Mouse (Mus musculus) neural tube, embryonic 11.5 days (tissue): ENCODE data around the gene Limd1. TPM values are rescaled to one million over a fixed set of nuclear protein-coding genes. Genes with fewer than 3 reads are reported as not detected.
A peak's percentile ranks its signal among the peaks of the same experiment; 100 is the strongest.

ENCODE experiments used
- ATAC-seq: fragments of 200-750 bp; cut with Nextera tagmentation; 2 replicates; pipeline ENCODE4 v1.8.0; 2017; ENCODE audit warnings: moderate number of reproducible peaks, mild to moderate bottlenecking, moderate TSS enrichment, moderate library complexity; ENCODE audit not compliant: insufficient read depth, low FRiP score, low TSS enrichment
- DNase-seq: peaks from one replicate; pipeline ENCODE4 v3.0.0-alpha.2; 2015; ENCODE audit warnings: low spot score
- H3K27ac ChIP-seq: fragments of 300-500 bp; sonication (generic); 2 replicates; pipeline ENCODE4 v1.5.1; 2014; ENCODE audit warnings: low read depth, mild to moderate bottlenecking, low read length
- H3K27me3 ChIP-seq: fragments of 300-500 bp; sonication (generic); 2 replicates; pipeline ENCODE4 v1.6.1; 2014; ENCODE audit warnings: mild to moderate bottlenecking, low read length, mixed read lengths; ENCODE audit not compliant: control insufficient read depth, insufficient read depth
- H3K36me3 ChIP-seq: fragments of 300-500 bp; sonication (generic); 2 replicates; pipeline ENCODE4 v1.6.1; 2014; ENCODE audit warnings: mild to moderate bottlenecking, low read length, moderate library complexity, mixed read lengths; ENCODE audit not compliant: control insufficient read depth, insufficient read depth
- H3K4me1 ChIP-seq: fragments of 300-500 bp; sonication (generic); 2 replicates; pipeline ENCODE4 v1.6.1; 2014; ENCODE audit warnings: low read length, mixed read lengths; ENCODE audit not compliant: control insufficient read depth, insufficient read depth
- H3K4me2 ChIP-seq: fragments of 300-500 bp; sonication (generic); 2 replicates; pipeline ENCODE4 v1.6.1; 2014; ENCODE audit warnings: low read depth, mild to moderate bottlenecking, moderate library complexity
- H3K4me3 ChIP-seq: fragments of 300-500 bp; sonication (generic); 2 replicates; pipeline ENCODE4 v1.5.1; 2014; ENCODE audit warnings: low read depth, low read length
- H3K9ac ChIP-seq: fragments of 300-500 bp; sonication (generic); 2 replicates; pipeline ENCODE4 v1.6.1; 2014; ENCODE audit warnings: mild to moderate bottlenecking, low read length
- H3K9me3 ChIP-seq: fragments of 300-500 bp; sonication (generic); 2 replicates; pipeline ENCODE4 v1.6.1; 2016; ENCODE audit warnings: low read length; ENCODE audit not compliant: control insufficient read depth
- WGBS: fragments of 180-500 bp; shearing (Covaris S2); extraction: QIAGEN DNeasy Blood & Tissue Kit; methylation state at CpG from one replicate; pipeline ENCODE4 v1.1.7; 2014; 5-methylcytosine and 5-hydroxymethylcytosine counted together
- polyA plus RNA-seq: library from polyadenylated mRNA; unstranded; fragments of >200 nt; fragmentation: Nextera tagmentation; extraction: Ambion mirVana; gene quantifications from 2 replicates; pipeline ENCODE4 v1.2.1, GENCODE M21; 2014

The Limd1 gene
- polyA plus RNA-seq, 1 experiment from 2014 or later: 52.4 TPM

GRCm38 (mm10) chr9:123529392-123530157 lies 51.1 kb downstream of the Limd1 start, which contains the start of gene Sacm1l:
Sacm1l (plus strand) TSS chr9:123529759.
- no peaks in the 10 kb centered on the region for H3K36me3 ChIP-seq
- under 1% methylated on average over 78 of the region's 79 CpGs for WGBS
- ATAC-seq: peak; percentile 99

DNA sequence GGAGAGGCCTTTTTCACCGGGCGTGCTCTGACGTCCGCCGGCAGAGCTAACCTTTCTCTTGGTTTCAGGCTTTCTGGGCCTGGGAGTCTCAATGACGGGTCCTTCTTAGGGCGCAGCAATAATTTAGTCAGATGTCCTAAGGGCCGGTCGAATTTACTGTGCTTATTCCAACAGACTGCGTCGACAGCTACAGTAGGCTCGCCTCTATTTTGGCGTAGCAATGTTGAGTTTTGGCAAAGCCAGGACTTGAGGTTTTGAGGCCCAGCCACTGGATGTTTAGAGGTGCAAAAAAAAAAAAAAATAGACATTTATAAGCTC lies 51.6 kb downstream of the Limd1 start:
- Histone ChIP-seq H3K27ac (peak overlapping the region; percentile 92), H3K36me3 (no peaks in the 10 kb centered on the region), H3K9ac (peak overlapping the region; percentile 89), H3K4me2 (peak overlapping the region; percentile 61), H3K27me3 (no peaks in the 10 kb centered on the region), H3K4me3 (peak overlapping the region; percentile 79), H3K9me3 (no peaks in the 10 kb centered on the region), H3K4me1 (peaks cover 7% of the 10 kb centered on the region)
- ATAC-seq (no peak; the same call in 1 of the 2 replicates), DNase-seq (no peak)
- WGBS: 0% methylated on average over 13 of the region's 13 CpGs

More at GRCm38 (mm10) chr9:123529392-123530157, 51.1 kb downstream of the Limd1 start, which contains the start of gene Sacm1l:
- peak within 1 kb of the TSS; percentile 92 for H3K27ac ChIP-seq
- peaks cover 7% of the 10 kb centered on the region for H3K4me1 ChIP-seq
- H3K9ac ChIP-seq: peak within 1 kb of the TSS; percentile 89
- no peaks in the 10 kb centered on the region for H3K9me3 ChIP-seq
- H3K27me3 ChIP-seq: no peaks in the 10 kb centered on the region
- H3K4me3 ChIP-seq: peak within 1 kb of the TSS; percentile 79
- peak within 1 kb of the TSS; percentile 61 for H3K4me2 ChIP-seq
- peak; percentile 99 for DNase-seq

DNA sequence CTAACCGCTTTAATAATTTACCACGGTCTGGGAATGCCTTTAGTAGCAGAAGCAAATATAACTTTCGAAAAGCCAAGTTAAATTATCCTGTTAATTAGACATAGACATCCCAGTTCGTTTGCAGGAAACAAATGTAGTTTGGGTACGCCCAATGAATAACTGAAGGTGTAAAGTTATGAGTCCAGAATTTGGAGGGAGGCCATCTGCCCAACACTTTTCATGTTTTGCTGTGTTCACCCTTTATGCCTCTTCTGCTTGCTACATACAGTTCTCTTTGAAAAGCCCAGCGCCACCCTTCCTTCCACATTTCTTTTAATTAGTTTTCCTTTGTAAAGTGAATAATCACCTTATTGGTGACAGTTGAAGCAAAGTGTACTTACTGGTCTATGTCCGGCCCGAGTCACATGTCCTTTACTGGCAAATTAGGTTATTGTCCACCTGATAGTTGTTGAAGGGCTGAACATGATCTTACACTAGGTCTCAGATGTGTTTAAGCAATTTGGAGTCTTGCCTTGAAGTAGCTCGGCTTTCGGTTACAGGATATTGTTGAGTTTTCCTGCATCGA lies 52.1 kb downstream of the Limd1 start:
- no peak overlapping the region; the same call in 1 of the 2 replicates for H3K27ac ChIP-seq

GRCm38 (mm10) chr9:123531234-123531633 lies 52.7 kb downstream of the Limd1 start:
- Histone ChIP-seq H3K27me3 (no peaks in the 10 kb centered on the region), H3K4me3 (no peak overlapping the region), H3K9ac (no peak overlapping the region), H3K27ac (no peak overlapping the region), H3K4me1 (peaks cover 7% of the 10 kb centered on the region), H3K4me2 (peak overlapping the region; percentile 61), H3K9me3 (no peaks in the 10 kb centered on the region), H3K36me3 (no peaks in the 10 kb centered on the region)
- ATAC-seq (no peak), DNase-seq (no peak)

More for the DNA sequence above, 52.1 kb downstream of the Limd1 start:
- ATAC-seq (no peak), DNase-seq (no peak)
- peaks cover 7% of the 10 kb centered on the region for H3K4me1 ChIP-seq
- 51% methylated on average over 11 of the region's 11 CpGs for WGBS
- H3K36me3 ChIP-seq: no peaks in the 10 kb centered on the region
- H3K4me3 ChIP-seq: peak overlapping the region; percentile 79
- H3K4me2 ChIP-seq: peak overlapping the region; percentile 61
- H3K9me3 ChIP-seq: no peaks in the 10 kb centered on the region
- peak overlapping the region; percentile 89 for H3K9ac ChIP-seq
- H3K27me3 ChIP-seq: no peaks in the 10 kb centered on the region

- no peak overlapping the region for H3K4me2 ChIP-seq
- DNase-seq: no peak
- WGBS: 100% methylated on average over 2 of the region's 2 CpGs
Observed at GRCm38 (mm10) chr9:123536613-123537012, 58.1 kb downstream of the Limd1 start.

DNA sequence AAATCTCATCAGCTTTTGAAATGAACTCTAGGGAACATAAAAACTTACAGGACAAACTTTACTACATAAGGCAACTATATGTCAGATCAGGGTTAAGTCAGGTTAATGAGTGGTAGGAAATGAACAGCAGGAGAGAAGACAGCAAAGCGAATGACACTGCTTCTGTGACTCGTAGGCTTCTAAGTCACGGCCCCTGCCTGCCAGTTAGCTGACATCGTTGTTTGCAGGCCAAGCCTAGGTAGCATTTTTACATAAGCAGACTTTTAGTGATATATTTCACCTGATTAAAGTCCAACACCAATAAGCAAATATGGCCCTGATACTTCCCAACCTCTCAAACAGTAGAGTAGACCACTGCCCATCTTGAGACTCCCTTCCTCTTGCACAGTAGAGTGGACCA lies 59.7 kb downstream of the Limd1 start:
- Histone ChIP-seq H3K4me2 (no peak overlapping the region), H3K27ac (no peak overlapping the region), H3K4me3 (no peak overlapping the region), H3K27me3 (no peaks in the 10 kb centered on the region), H3K36me3 (no peaks in the 10 kb centered on the region), H3K4me1 (no peaks in the 10 kb centered on the region), H3K9me3 (no peaks in the 10 kb centered on the region), H3K9ac (no peak overlapping the region)
- WGBS: 60% methylated on average over 4 of the region's 4 CpGs
- ATAC-seq (no peak), DNase-seq (no peak)

More at GRCm38 (mm10) chr9:123536613-123537012, 58.1 kb downstream of the Limd1 start:
- Histone ChIP-seq H3K4me3 (no peak overlapping the region), H3K36me3 (no peaks in the 10 kb centered on the region), H3K4me1 (no peaks in the 10 kb centered on the region), H3K9me3 (no peaks in the 10 kb centered on the region), H3K27ac (no peak overlapping the region), H3K9ac (no peak overlapping the region), H3K27me3 (no peaks in the 10 kb centered on the region)
- no peak for ATAC-seq

DNA sequence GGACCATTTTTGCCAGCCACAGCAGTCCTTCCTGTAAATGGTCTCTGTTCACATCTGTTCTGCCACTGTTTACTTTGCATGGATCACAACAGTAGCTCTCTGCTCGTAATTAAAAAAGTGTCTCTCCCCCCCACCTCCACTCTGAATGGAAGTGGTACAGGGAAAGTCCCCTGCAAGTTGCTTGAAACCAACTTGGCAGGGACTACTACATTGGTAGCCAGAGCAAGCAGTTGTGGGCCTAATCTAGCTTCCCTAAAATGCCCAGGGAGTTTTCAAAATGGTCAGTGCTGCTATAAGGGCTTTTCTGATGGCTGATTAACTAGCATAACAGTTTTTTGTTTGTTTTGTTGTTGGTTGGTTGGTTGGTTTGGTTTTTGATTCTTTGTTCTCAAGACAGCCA lies 60.6 kb downstream of the Limd1 start:
- H3K4me2 ChIP-seq: no peak overlapping the region
- DNase-seq (no peak), ATAC-seq (no peak)
- H3K27ac ChIP-seq: no peak overlapping the region
- no peaks in the 10 kb centered on the region for H3K4me1 ChIP-seq
- 70% methylated on average over 1 of the region's 1 CpGs for WGBS
- no peaks in the 10 kb centered on the region for H3K36me3 ChIP-seq
- H3K9me3 ChIP-seq: no peaks in the 10 kb centered on the region
- no peak overlapping the region for H3K9ac ChIP-seq
- no peak overlapping the region for H3K4me3 ChIP-seq
- H3K27me3 ChIP-seq: no peaks in the 10 kb centered on the region

DNA sequence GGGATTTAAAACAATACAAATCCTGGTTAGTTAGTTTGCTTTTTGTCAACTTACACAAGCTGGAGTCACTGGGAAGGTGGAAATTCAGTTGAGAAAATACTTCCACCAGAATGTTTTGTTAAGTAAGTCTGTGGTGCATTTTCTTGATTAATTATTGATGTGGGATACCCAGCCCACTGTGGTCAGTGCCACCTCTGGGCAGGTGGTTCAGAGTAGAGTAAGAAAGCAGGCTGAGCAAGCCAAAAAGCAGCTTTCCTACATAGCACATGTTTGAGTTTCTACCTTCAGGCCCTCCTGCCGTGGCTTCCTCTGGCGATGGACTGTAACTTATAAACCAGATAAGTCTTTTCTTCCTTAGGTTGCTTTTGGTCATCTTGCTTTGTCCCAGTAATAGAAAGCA lies 61.3 kb downstream of the Limd1 start:
- Histone ChIP-seq H3K4me1 (no peaks in the 10 kb centered on the region), H3K4me2 (no peak overlapping the region), H3K36me3 (no peaks in the 10 kb centered on the region), H3K4me3 (no peak overlapping the region), H3K9ac (no peak overlapping the region), H3K27me3 (no peaks in the 10 kb centered on the region), H3K27ac (no peak overlapping the region), H3K9me3 (no peaks in the 10 kb centered on the region)
- no peak for DNase-seq
- 83% methylated on average over 2 of the region's 2 CpGs for WGBS
- ATAC-seq: no peak

- H3K27me3 ChIP-seq: no peaks in the 10 kb centered on the region
- ATAC-seq (no peak), DNase-seq (peak; percentile 40)
- H3K4me1 ChIP-seq: no peaks in the 10 kb centered on the region
- H3K9ac ChIP-seq: no peak overlapping the region
- H3K36me3 ChIP-seq: no peaks in the 10 kb centered on the region
- H3K27ac ChIP-seq: no peak overlapping the region
- no peak overlapping the region for H3K4me2 ChIP-seq
- WGBS: 7% methylated on average over 3 of the region's 3 CpGs
- no peaks in the 10 kb centered on the region for H3K9me3 ChIP-seq
- H3K4me3 ChIP-seq: no peak overlapping the region
Observed at GRCm38 (mm10) chr9:123554599-123554998, 76.1 kb downstream of the Limd1 start.
